Mouse (Mus musculus): ENCODE results near the gene Tescl.

Tescl gene

DNA sequence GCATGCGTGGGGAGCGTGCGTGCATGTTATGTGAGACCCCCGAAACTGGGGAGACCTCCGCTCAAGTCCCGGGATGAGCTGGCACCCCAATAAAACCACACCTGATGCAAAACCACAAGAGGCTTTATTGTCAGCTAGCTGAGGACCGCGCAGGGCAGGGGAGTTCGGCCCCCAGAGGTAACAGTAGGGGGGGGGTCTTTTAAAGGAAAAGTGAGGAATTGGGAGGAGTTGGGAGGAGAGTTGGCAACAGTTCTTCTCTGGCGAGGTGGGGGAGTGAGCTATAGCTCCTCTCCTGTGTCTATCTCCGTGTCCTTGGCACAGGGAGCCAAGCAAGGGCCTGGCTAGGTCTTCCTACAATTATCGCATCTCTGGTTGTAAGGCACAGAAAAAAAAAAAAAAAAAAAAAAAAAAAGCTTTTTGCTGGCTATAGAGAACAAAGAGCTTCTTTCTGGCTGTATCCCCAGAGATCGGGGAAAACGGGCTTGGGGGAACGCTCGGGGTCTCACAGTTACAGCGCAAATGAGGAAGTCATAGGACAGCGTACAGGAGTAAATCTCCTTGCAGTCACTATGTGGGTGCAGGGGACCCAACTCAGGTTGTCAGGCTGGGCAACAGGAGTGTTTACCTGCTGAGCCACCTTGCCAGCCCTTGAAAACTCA is 33.8 kb downstream of the Tescl start:
- DNase-seq (ENCODE audit: low spot score in 2 of 2): no peak

GRCm38 (mm10) chr7:24298973-24299708 is 34.6 kb downstream of the Tescl start:
- peak; percentile 73 to 79 for DNase-seq (ENCODE audit: low spot score in 2 of 2)

GRCm38 (mm10) chr7:24298635-24298972 is 35.1 kb downstream of the Tescl start:
- no peak for DNase-seq (ENCODE audit: low spot score in 2 of 2)

DNA sequence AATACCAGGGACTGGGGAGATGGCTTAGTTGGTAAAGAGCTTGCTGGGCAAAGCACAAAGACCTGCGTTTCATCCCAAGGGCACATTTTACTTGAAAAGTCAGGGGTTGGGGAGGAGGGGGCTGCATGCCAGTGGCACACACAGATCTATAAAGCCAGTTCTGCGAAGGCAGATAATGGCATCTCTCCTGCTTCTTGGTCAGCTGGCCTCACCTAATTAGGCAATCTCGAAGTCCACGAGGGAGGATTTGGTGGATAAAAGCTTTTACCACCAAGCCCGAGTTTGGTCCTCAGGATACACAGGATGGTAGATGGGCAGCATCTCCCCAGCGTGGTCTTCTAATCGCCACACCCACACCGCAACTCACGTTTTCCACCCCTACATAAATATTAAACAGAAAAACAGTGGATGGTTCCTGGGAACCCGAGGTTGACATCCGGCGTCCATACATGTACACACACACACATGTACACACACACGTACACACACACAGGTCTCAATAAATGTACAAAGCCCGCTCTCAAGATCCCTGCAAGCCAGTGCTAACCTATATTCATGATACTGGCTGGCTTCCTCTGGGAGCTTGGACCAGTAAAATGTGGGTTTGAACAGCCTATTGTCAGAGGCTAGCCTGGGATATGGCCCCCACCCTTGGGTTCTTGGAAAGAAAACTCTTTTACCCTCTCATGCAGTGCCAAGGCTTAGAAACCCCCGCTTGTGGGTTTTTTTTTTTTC is 36.2 kb downstream of the Tescl start:
- no peak for DNase-seq (ENCODE audit: low spot score in 2 of 2)

- DNase-seq (ENCODE audit: low spot score in 2 of 2): no peak
Observed at GRCm38 (mm10) chr7:24296386-24296785, 37.4 kb downstream of the Tescl start.

DNA sequence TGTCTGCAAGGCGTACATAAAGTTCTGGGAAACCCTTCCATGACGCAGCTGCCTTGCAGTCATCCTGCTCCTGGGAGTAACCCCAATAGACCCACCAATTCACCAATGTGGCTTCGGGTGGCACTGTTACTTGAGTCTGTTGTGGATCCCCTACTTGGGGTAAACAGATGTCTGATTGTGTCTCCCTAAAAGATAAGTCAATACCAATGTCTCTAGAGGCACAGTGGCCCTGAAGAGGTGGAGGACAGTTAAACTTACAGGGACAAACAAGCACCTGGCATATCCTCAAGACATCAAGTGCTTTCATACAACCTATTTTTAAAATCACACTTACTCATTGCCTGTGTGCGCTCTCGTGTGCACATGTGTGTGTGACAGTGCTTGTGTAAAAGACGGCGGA is 38.4 kb downstream of the Tescl start:
- DNase-seq (ENCODE audit: low spot score in 2 of 2): no peak

- no peak for DNase-seq (ENCODE audit: low spot score in 2 of 2)
Observed at GRCm38 (mm10) chr7:24294763-24295162, 39.0 kb downstream of the Tescl start.

GRCm38 (mm10) chr7:24293061-24293851 is 40.5 kb downstream of the Tescl start:
- no peak for DNase-seq (ENCODE audit: low spot score in 2 of 2)

DNA sequence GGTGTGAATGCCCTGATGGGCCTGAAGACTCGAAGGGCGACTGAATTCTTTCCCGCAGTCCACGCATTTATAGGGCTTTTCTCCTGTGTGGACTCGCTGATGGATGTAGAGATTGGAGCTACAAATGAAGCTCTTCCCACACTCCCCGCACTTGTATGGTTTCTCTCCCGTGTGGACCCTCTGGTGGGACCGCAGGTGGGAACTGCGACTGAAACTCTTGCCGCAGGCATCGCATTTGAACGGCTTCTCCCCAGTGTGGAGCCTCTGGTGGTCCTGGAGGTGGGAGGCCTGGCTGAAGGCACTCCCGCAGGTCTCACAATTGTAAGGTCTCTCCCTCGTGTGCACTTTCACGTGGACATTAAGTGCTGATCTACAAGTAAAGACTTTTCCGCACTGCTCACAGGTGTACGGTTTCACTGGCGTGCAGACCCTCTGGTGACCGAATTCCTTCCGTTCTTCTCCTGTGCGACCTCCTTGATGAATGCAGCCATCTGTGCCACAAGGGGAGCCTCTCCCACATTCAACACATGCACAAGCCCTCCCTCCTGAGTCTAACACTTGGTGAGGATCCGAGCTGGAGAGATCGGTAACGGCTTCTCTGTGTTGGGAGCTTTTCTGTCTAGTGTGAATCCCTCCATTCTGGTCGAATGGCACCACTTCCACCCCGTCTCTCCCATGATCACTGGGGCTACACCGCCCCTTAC is 42.2 kb downstream of the Tescl start:
- DNase-seq (ENCODE audit: low spot score in 2 of 2): peak in 1 of 2 experiments; percentile 55

- DNase-seq (ENCODE audit: low spot score in 2 of 2): no peak
Observed at GRCm38 (mm10) chr7:24290106-24290693, 43.5 kb downstream of the Tescl start.

GRCm38 (mm10) chr7:24288512-24288911 is 45.2 kb downstream of the Tescl start:
- DNase-seq (ENCODE audit: low spot score in 2 of 2): no peak

DNA sequence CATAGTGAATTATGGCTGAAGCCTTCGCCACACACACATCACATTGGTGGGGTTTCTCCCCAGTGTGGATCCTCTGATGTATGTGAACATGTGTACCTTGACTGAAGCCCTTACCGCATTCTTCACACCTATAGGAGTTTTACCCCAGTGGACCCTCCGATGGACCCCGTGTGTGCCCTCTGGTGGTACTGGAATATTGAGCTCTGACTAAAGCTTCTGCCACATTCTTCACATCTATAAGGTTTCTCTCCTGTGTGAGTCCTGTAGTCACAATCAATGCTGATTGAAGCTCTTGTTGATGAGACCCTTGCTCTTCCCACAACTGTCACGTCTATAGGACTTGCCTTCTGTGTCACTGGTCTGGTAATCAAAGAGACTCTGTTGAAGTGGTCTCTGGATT is 46.1 kb downstream of the Tescl start:
- DNase-seq (ENCODE audit: low spot score in 2 of 2): peak in 1 of 2 experiments; percentile 30

- peak in 1 of 2 experiments; percentile 20 for DNase-seq (ENCODE audit: low spot score in 2 of 2)
Observed at GRCm38 (mm10) chr7:24286916-24287315, 46.8 kb downstream of the Tescl start.

DNA sequence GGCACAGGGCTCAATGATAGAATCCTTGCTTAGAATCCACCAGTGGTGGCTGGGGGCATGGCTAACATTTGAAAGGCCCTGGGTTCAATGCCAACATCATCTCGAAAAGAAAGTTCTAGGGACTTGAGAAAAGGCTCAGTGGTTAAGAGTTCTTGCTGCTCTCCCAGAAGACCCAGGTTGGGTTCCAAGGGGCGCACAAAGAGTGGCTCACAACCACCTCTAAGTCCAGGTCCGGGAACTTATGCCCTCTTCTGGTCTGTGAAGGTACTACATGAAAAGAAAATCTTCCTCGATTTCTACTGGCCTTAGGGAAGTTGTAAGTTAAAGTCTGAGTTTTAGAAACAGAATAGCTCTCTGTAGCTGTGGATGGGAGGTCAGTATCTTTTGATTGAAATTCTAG is 47.6 kb downstream of the Tescl start:
- peak in 1 of 2 experiments; percentile 25 for DNase-seq (ENCODE audit: low spot score in 2 of 2)

Measured in urinary bladder, postnatal 4 days (tissue).